Mouse (Mus musculus): Measurements from ENCODE around the gene 1700030J22Rik.

DNA sequence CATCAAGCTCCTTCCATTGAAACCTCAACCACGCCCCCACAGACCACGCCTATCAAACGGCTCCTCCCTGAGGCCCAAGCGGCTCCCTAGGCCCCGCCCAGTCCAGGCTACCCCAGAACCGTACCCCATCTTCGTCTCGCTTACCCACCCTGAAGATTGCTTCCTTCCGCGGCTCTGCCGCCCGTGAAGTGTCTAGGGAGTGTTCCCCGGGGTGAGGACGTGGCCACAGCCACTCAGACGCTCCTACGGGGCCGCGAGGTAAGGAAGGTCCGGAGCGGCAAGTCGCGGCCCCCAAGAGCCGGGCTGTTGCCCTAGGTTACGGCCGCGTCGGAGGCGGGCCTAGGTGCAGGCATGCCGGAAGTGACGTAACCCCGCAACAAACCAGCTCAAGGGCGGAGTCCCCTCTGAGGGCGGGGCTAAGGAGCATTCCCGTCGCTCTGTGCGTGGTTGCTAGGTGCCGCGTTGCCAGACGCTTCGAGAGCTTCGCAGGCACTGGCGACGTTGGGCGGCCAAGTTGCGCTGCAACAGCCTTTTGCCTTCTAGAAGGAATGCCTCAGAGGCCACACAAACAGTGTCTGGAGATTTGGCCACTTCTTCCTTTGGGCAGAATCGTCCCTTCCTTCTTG, at the start of gene 1700030J22Rik:
- peak; percentile 31; the same call in 1 of the 2 replicates for TF ChIP-seq CTCF (IDR thresholded peaks at IDR 0.05; ENCODE audit: control insufficient read depth, insufficient read depth, insufficient replicate concordance, low read depth, low read length)
- TF ChIP-seq POLR2A (IDR thresholded peaks at IDR 0.05; ENCODE audit: control insufficient read depth, low read depth, low read length) = peak; percentile 99
